Mouse (Mus musculus) megakaryocyte, embryonic 14.5 days (primary cell): ENCODE measurements at regions not wholly inside any gene's neighbourhood (a gene's known extent, or its start where the extent isn't known, plus 50 kb on each side); places are given as distances from the start of the nearest gene placed in this dataset.

Source experiments
- FLI1 ChIP-seq: IDR thresholded peaks from 2 replicates; pipeline ENCODE4 v1.6.1; 2012; ENCODE audit warnings: low read length, inconsistent platforms, mixed read lengths
- GATA1 ChIP-seq: IDR thresholded peaks from 3 replicates; pipeline ENCODE4 v1.6.1; 2012; ENCODE audit warnings: mixed read lengths, low read length, inconsistent platforms, borderline replicate concordance

GRCm38 (mm10) chr10:96696571-96696970 is 79.8 kb downstream of the Btg1 start:
- TF ChIP-seq GATA1: no peak
- no peak for TF ChIP-seq FLI1
